Mouse (Mus musculus): Measurements from ENCODE around the gene Psen1.

The Psen1 gene

DNA sequence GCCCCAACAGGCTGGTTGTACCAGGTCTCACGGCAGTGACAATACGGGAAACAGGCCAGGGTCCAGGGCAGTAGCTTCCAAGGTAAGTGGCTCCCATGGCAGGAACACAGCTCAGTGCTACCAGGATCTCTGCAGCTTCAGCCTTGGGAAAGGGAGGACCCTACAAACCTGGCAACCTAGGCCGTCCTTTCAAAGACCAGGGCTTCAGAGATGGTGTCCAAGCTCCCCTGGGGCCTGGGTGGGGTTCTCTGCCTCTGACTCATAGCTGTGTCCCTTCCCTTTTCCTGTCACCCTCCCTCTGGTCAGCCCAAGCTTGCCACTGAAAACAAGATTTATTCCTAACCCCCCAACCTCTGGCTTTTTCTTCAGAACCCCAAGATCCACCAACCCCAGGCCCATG lies 92.2 kb downstream of the Psen1 start:
- DNase-seq: no peak

DNA sequence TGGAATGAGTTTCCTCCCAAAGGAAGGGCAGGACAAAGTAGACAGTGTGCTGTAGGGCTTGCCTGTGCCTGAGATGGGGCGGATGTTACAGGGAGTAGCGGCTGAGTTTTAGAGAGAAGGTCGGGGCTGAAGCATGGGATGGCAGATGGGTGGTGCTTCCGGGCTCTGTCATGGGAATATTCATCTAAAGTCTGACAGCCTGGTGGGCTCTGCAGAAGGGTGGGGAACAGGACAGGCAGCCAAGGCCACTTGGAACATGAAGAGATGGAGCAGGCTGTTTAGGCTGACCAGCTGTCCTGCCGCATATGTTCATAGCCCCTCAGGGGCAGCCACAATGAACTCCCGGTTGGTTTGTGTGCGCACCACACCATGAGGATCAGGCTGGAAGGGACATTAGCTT lies 93.3 kb downstream of the Psen1 start:
- DNase-seq: no peak

DNA sequence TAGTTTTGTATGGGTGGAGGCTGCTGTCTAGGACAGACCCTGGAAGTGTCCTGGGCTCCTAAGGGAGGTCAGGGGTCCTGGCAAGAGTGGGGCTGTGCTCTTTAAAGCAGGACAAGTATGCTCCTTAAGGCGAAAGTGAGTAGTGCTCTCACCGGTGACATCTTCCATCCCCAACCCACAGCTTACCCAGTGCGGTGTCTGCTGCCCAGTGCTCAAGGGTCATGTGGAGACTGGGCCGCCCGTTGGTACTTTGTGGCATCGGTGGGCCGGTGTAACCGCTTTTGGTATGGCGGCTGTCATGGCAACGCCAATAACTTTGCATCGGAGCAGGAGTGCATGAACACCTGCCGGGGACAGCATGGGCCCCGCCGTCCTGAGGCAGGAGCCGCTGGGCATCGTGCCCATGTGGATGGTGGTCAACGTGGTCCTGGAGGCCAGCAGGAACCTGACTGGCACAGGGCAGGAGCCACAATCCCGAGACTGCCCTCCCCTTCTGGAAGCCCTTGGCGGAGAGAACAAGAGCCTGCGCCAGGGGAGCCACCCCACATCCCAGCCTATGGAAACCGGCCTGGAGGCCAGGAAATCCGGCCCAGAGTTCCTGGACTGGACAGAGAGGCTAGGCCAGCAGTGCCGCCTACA lies 93.8 kb downstream of the Psen1 start:
- no peak for DNase-seq

DNA sequence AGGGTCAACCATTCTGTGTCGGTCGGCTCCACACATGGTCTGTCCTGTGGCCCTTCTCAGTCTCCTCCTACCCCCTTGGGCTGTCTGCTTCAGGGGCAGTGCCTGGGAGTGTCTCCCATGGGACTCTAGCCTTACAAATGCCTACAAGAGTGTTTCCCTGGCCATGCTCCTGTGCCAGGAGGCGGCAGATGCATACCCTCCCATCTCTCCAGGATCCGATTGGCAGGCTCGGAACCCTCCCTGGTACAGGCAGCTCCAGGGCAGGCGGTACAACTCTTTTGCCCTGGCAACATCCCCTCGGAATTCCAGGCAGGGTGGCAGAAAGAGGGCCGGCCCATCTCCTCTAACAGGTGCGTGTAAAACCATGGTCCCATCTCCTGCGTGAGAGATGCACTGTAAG lies 94.7 kb downstream of the Psen1 start:
- no peak for DNase-seq

Measured in cerebellum, adult 8-10 months (tissue).